21 mouse cellular contexts compared by ENCODE assay signal in the genomic region with DNA sequence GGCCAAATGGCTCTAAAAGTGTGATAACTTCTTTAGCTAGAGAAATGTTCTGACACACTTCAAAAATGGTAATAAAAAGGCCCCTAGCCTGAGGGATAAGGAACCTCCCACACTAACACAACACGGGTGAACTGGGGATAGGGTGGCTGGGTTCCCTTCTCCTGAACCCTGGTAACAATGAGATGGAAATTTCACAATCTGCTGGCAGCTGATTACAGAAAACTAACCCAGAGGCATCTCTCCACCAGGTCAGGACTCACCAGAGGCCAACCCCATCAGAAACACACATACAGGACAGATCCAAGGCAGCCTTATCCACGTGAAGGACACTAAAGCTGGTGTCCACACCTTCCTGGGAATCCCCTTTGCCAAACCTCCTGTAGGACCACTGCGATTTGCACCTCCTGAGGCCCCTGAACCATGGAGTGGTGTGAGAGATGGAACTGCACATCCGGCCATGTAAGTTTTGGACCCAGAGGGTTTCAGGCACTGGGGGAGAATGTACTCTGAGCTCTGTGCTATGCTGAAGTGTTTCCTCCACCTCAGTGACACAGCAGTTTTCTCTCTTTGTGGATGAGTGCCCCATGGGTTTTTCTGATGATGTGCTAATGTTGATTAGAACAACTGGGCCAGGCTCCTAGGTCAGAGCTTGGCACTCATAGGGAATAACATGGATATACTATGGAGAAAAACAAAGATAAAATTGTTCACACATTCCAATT. TPM values are rescaled to one million over a fixed set of nuclear protein-coding genes. Genes with fewer than 3 reads are reported as not detected.
"Had no signal": no experiment of that assay in that cellular context is flagged by ENCODE, and none has a peak within 500 bp of the region (broad histone marks: within the 10 kb centered on the region; RNA-seq: fewer than 3 reads in every experiment).

No protein-coding gene starts in this region.

- ATAC-seq: lung, postnatal 0 days; midbrain, embryonic 16.5 days had no signal

- H3K9ac ChIP-seq: liver, embryonic 14.5 days; lung, embryonic 15.5 days; midbrain, embryonic 12.5 days; neural tube, embryonic 12.5 days had no signal

- H3K4me2 ChIP-seq: lung, embryonic 15.5 days; midbrain, embryonic 12.5 days; neural tube, embryonic 12.5 days had no signal

- DNase-seq: lung, adult 2 months; lung, postnatal 14 days; lung, postnatal 36 days; midbrain, embryonic 14.5 days; retina, postnatal 1 day; right cerebral cortex, adult 18-20 months; right cerebral cortex, postnatal 14 days; spleen, adult 18-20 months; thymus, adult 2 months; thymus, postnatal 25 days; thymus, postnatal 4 days had no signal

- H3K27me3 ChIP-seq: lung, embryonic 15.5 days; midbrain, embryonic 12.5 days; neural tube, embryonic 12.5 days had no signal

- H3K36me3 ChIP-seq: lung, embryonic 15.5 days; midbrain, embryonic 10.5 days; midbrain, embryonic 12.5 days; neural tube, embryonic 12.5 days had no signal

- H3K4me1 ChIP-seq: lung, embryonic 15.5 days; midbrain, embryonic 10.5 days; midbrain, embryonic 12.5 days; neural tube, embryonic 12.5 days had no signal

- H3K4me3 ChIP-seq: lung, embryonic 15.5 days; midbrain, embryonic 10.5 days; midbrain, embryonic 12.5 days; myocyte; neural tube, embryonic 12.5 days had no signal

- H3K27ac ChIP-seq: liver, embryonic 14.5 days; lung, embryonic 15.5 days; midbrain, embryonic 10.5 days; midbrain, embryonic 12.5 days; neural tube, embryonic 12.5 days had no signal

- H3K9me3 ChIP-seq: lung, embryonic 15.5 days; midbrain, embryonic 10.5 days; midbrain, embryonic 12.5 days; neural tube, embryonic 12.5 days had no signal

RNA-seq across cellular contexts. Expression of a gene that starts 1.0 kb away (rescaled TPM):
- polyA plus RNA-seq: lung, embryonic 15.5 days; lung, postnatal 0 days; midbrain, embryonic 10.5 days; midbrain, embryonic 12.5 days; midbrain, embryonic 14.5 days; midbrain, embryonic 16.5 days; neural tube, embryonic 12.5 days; neural tube, embryonic 14.5 days; testis, adult 2 months had no signal

RNA-seq across cellular contexts. Expression of a gene that starts 16.5 kb away (rescaled TPM):
- polyA plus RNA-seq: midbrain, embryonic 10.5 days; myocyte had no signal
